Mouse (Mus musculus) liver, adult 2 months (tissue): Measurements from ENCODE around the gene Mpp2. TPM values are rescaled to one million over a fixed set of nuclear protein-coding genes. Genes with fewer than 3 reads are reported as not detected.

ENCODE experiments used
- DNase-seq: peaks from one replicate; pipeline ENCODE4 v3.0.0-alpha.2; 2011; ENCODE audit warnings: low read depth, low spot score; ENCODE audit errors: extremely low read depth
- H3K27ac ChIP-seq: fragments of 200-500 bp; replicated peaks from 2 replicates; pipeline ENCODE4 v1.5.1; 2012; ENCODE audit warnings: low read depth, mild to moderate bottlenecking, control low read depth, inconsistent platforms, low read length; ENCODE audit not compliant: insufficient read depth
- H3K27me3 ChIP-seq: fragments of 200-500 bp; 2 replicates; pipeline ENCODE4 v1.6.1; 2012; ENCODE audit warnings: mild to moderate bottlenecking, moderate library complexity, low read length, inconsistent platforms; ENCODE audit not compliant: control insufficient read depth, insufficient read depth
- H3K36me3 ChIP-seq: fragments of 200-500 bp; 2 replicates; pipeline ENCODE4 v1.6.1; 2012; ENCODE audit warnings: low read length, inconsistent platforms; ENCODE audit not compliant: control insufficient read depth, insufficient read depth
- H3K4me1 ChIP-seq: fragments of 200-500 bp; 2 replicates; pipeline ENCODE4 v1.6.1; 2011; ENCODE audit warnings: low read length; ENCODE audit not compliant: control insufficient read depth, insufficient read depth
- H3K4me3 ChIP-seq: fragments of 200-500 bp; 2 replicates; pipeline ENCODE4 v1.5.1; 2011; ENCODE audit warnings: low read depth, mild to moderate bottlenecking, control low read depth, low read length, moderate library complexity; ENCODE audit not compliant: insufficient read depth
- H3K79me2 ChIP-seq: fragments of 200-500 bp; 2 replicates; pipeline ENCODE4 v1.6.1; 2012; ENCODE audit warnings: inconsistent platforms, mild to moderate bottlenecking, low read length, moderate library complexity; ENCODE audit not compliant: control insufficient read depth, insufficient read depth
- H3K9ac ChIP-seq: fragments of 200-500 bp; 2 replicates; pipeline ENCODE4 v1.6.1; 2012; ENCODE audit warnings: low read depth, mild to moderate bottlenecking, control low read depth, inconsistent platforms, low read length
- CTCF ChIP-seq: fragments of 200-500 bp; IDR thresholded peaks from 2 replicates; pipeline ENCODE4 v1.5.1; 2011; ENCODE audit warnings: low read depth, low read length, control low read depth
- POLR2A ChIP-seq: fragments of 200-500 bp; IDR thresholded peaks from 2 replicates; pipeline ENCODE4 v1.6.1; 2011; ENCODE audit warnings: low read length, control low read depth; ENCODE audit not compliant: insufficient read depth; ENCODE audit errors: extremely low read depth
- WGBS: fragments of 180-500 bp; shearing (Covaris S2); methylation state at CpG from one replicate; pipeline ENCODE4 v1.1.7; 2018; 5-methylcytosine and 5-hydroxymethylcytosine counted together
- polyA plus RNA-seq: library from polyadenylated mRNA; depleted of rRNA; stranded (reverse); fragments of >200 nt; gene quantifications from 2 replicates; pipeline ENCODE4 v1.2.3, GENCODE M21; 2012
- total RNA-seq: library from RNA; depleted of rRNA; stranded (reverse); fragments of >200 nt; gene quantifications from 2 replicates; pipeline ENCODE4 v1.2.3, GENCODE M21; 2014

Mpp2 gene
- total and polyA plus RNA-seq, 2 experiments, result under 0.01 to 0.20 TPM

GRCm38 (mm10) chr11:102069633-102070032 lies 18.7 kb downstream of the Mpp2 start:
- DNase-seq, result no peak
- TF ChIP-seq CTCF (no peak), POLR2A (no peak)
- 82% methylated on average over 11 of the region's 11 CpGs for WGBS

DNA sequence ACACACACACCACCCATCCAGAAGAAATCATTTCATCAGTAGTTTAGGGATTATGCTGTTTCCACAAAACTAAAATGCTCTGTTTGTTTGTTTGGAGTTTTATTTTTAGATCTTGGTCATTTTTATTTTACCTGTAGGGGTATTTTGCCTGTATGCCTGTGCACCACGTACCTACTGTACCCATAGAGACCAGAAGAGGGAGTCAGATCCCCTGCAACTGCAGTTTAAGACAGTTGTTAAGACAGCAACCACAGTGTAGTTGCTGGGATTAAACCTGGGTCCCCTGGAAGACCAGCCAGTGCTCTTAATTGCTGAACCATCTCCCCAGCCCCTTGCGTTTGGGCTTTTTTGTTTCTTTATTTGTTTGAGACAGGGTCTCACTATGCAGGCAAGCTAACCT lies 19.3 kb downstream of the Mpp2 start:
- peak; percentile 10; the same call in 1 of the 2 replicates for TF ChIP-seq CTCF
- TF ChIP-seq POLR2A, result no peak
- Histone ChIP-seq H3K27me3 (no peaks in the 10 kb centered on the region), H3K9ac (no peak overlapping the region), H3K4me3 (no peak overlapping the region), H3K79me2 (no peaks in the 10 kb centered on the region), H3K27ac (no peak overlapping the region), H3K36me3 (no peaks in the 10 kb centered on the region), H3K4me1 (no peaks in the 10 kb centered on the region)
- WGBS, result 75% methylated on average over 2 of the region's 2 CpGs
- no peak for DNase-seq

More at GRCm38 (mm10) chr11:102069633-102070032, 18.7 kb downstream of the Mpp2 start:
- Histone ChIP-seq H3K27me3 (no peaks in the 10 kb centered on the region), H3K9ac (no peak overlapping the region), H3K4me1 (no peaks in the 10 kb centered on the region), H3K4me3 (no peak overlapping the region), H3K27ac (no peak overlapping the region), H3K36me3 (no peaks in the 10 kb centered on the region), H3K79me2 (no peaks in the 10 kb centered on the region)

GRCm38 (mm10) chr11:102063076-102063475 lies 25.2 kb downstream of the Mpp2 start:
- Histone ChIP-seq H3K36me3 (no peaks in the 10 kb centered on the region), H3K4me3 (no peak overlapping the region), H3K27ac (no peak overlapping the region), H3K79me2 (no peaks in the 10 kb centered on the region), H3K27me3 (no peaks in the 10 kb centered on the region), H3K9ac (no peak overlapping the region), H3K4me1 (no peaks in the 10 kb centered on the region)
- TF ChIP-seq CTCF (no peak), POLR2A (no peak)
- no peak for DNase-seq
- 90% methylated on average over 13 of the region's 13 CpGs for WGBS

DNA sequence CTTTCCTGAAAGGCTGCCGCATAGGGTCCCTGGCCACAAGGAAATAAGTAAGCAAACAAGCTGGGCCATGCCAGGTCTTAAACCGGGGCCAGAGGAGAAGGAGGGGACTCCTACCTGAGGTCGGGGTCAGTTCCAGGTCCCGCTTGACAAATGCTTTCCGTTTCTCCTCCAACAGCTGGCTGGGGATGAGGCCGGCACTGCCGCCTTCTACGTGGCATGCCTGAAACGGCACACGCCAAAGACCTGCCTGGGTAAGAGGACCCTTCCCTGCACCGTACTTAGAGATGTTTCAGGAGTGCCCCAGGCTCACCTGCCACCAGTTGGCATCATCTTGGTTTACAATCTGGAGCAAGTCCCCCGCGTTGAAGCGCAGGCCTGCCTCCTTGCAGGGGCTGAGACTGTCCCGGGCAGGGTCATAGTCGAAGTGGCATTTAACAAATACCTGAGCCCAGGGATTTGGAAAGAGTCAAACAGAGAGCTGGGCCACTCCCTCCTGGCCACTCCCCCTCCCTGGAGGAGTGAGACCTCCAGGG lies 26.3 kb downstream of the Mpp2 start:
- Histone ChIP-seq H3K79me2 (no peaks in the 10 kb centered on the region), H3K27ac (no peak overlapping the region), H3K4me1 (no peaks in the 10 kb centered on the region), H3K4me3 (no peak overlapping the region), H3K9ac (no peak overlapping the region), H3K27me3 (no peaks in the 10 kb centered on the region), H3K36me3 (no peaks in the 10 kb centered on the region)
- DNase-seq, result no peak
- 51% methylated on average over 16 of the region's 16 CpGs for WGBS
- no peak for TF ChIP-seq POLR2A
- TF ChIP-seq CTCF, result no peak

DNA sequence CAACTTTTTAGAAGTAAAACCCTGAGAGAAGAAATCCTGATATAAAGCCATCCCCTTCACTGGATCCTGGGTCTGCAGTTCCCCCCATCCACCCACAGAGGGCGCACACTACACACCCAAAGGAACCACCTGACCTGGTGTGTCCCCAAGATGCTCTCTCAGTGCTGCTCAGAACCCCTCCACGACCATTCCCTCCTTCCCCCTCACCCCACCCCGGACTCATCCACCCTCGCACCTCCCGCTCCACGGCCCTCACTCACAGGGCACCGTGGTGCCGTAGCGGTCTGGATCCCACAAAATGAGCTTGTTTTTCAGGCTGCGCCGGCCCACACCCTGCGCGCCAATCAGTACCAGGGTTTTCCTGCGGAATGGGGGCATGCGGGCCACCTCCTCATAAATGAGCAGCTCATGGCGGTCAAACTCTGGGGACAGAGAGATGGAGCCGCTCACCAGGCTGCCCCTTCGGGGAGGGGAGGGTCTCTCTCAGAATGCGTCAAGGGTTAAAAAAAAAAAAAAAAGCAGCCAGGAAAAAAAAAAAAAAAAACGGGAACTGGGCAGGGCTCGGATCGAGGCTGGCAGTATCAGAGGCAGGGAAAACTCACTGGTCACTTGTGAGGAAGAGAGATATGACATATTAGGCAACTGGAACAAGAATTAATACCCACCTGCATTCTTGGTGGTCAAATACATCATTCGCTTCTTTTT lies 26.9 kb downstream of the Mpp2 start:
- Histone ChIP-seq H3K4me1 (no peaks in the 10 kb centered on the region), H3K36me3 (no peaks in the 10 kb centered on the region), H3K27me3 (no peaks in the 10 kb centered on the region), H3K9ac (no peak overlapping the region), H3K79me2 (no peaks in the 10 kb centered on the region), H3K27ac (no peak overlapping the region), H3K4me3 (peak overlapping the region; percentile 14; the same call in 1 of the 2 replicates)
- WGBS, result 9% methylated on average over 23 of the region's 23 CpGs
- TF ChIP-seq POLR2A, result no peak
- peak; percentile 98 for TF ChIP-seq CTCF
- DNase-seq, result peak; percentile 37

DNA sequence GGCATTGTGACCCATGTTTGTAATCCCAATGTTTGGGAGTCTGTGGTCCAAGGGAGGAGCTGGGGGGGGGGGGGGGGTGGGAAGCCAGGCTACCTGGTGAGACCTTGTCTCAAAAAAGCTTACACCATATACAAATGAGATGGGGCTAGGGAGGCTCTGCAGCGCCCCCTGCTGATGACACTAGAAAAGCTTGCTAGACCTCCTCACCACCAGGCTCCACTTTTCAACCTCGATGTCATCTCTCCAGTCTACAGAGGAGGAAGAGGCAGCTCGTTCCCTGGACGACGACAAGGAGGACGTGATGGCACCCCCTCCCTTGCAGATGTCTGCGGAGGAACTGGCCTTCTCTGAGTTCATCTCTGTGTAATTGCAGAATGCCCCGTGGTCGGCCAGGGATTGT lies 34.5 kb downstream of the Mpp2 start:
- Histone ChIP-seq H3K79me2 (no peaks in the 10 kb centered on the region), H3K27ac (no peak overlapping the region), H3K9ac (no peak overlapping the region), H3K4me1 (peaks cover 8% of the 10 kb centered on the region; the same call in 1 of the 2 replicates), H3K36me3 (no peaks in the 10 kb centered on the region), H3K4me3 (no peak overlapping the region), H3K27me3 (no peaks in the 10 kb centered on the region)
- DNase-seq, result no peak
- WGBS, result 26% methylated on average over 9 of the region's 9 CpGs
- TF ChIP-seq POLR2A (no peak), CTCF (peak; percentile 77)
